Mouse (Mus musculus): ENCODE results near the gene Elane. TPM values are rescaled to one million over a fixed set of nuclear protein-coding genes. Genes with fewer than 3 reads are reported as not detected.
"Not testable (repeated sequence)": the region's sequence is repeated elsewhere in the genome, so short reads cannot be mapped to it uniquely, and the experiment has no call there.

The Elane gene
- polyA plus RNA-seq, 1 experiment = not detected

DNA sequence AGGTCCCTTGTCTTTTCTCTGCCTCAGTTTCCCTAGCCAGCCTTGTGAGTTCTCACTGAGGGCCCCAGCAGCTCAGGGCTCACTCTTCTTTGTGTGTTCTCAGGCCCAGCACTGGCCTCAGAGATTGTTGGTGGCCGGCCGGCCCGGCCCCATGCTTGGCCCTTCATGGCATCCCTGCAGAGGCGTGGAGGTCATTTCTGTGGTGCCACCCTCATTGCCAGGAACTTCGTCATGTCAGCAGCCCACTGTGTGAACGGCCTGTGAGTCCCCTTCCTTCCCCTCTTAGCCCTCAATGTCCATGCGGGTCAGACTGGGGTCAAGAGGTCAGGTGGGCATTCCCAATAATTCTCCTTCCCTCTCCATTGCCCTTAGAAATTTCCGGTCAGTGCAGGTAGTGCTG is 564 bp downstream of the Elane start:
- Histone ChIP-seq H3K4me1 (ENCODE audit: control insufficient read depth, insufficient read depth, low read length) (peaks cover 13% of the 10 kb centered on the region), H3K27ac (ENCODE audit: insufficient read depth, low read depth, low read length) (no peak overlapping the region), H3K4me3 (ENCODE audit: insufficient read depth, low read depth, low read length) (no peak overlapping the region)
- no peak for TF ChIP-seq CTCF (IDR thresholded peaks at IDR 0.05; ENCODE audit: insufficient read depth, low read depth, low read length)
- TF ChIP-seq POLR2A (IDR thresholded peaks at IDR 0.05; ENCODE audit: insufficient read depth, low read depth, low read length) = no peak
- WGBS = 86% methylated on average over 8 of the region's 8 CpGs

DNA sequence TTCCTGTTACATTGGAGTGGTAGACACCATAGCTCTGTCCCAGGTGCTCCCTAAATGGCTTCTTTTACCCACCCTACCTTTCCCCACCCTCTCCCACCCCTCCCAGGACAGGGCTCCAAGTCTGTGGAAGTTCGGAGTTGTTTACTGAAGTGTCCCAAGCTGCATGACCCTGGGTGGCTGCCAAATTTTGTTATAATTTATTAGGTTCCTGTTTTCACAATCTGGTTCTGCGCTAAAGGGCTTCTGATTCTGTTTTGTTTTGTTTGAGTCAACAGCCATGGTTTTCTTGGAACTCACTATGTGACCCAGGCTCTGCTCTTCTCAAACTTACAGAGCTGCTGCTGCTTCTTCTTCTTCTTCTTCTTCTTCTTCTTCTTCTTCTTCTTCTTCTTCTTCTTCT is 3.3 kb downstream of the Elane start:
- no peaks in the 10 kb centered on the region for H3K4me1 ChIP-seq (ENCODE audit: control insufficient read depth, insufficient read depth, low read length)
- TF ChIP-seq POLR2A (IDR thresholded peaks at IDR 0.05; ENCODE audit: insufficient read depth, low read depth, low read length) = no peak
- no peak for TF ChIP-seq CTCF (IDR thresholded peaks at IDR 0.05; ENCODE audit: insufficient read depth, low read depth, low read length)
- H3K27ac ChIP-seq (ENCODE audit: insufficient read depth, low read depth, low read length) = no peak overlapping the region
- 84% methylated on average over 2 of the region's 2 CpGs for WGBS
- H3K4me3 ChIP-seq (ENCODE audit: insufficient read depth, low read depth, low read length) = no peak overlapping the region

DNA sequence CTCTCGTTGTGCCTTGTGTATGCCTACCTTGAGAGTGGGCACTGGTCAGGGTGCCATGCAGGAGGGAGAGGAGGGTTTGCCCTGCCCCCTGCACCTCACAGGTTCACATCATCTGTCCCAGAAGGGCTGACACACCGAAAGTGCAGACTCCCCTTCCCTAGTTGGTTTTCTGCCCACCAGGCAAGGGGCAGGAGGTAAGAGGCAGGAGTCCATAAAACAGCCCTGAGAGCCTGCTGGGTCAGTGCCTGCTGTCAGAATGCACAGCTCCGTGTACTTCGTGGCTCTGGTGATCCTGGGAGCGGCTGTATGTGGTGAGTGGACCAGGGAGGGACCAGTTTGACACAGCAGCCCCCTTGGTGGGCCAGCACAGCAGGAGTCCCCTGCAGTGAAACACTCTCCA is 4.6 kb downstream of the Elane start, which contains the start of gene Cfd:
Gene Cfd, plus strand, starts transcription at position 184 of the 400 bp plus-strand sequence.
- no peak for TF ChIP-seq POLR2A (IDR thresholded peaks at IDR 0.05; ENCODE audit: insufficient read depth, low read depth, low read length)

DNA sequence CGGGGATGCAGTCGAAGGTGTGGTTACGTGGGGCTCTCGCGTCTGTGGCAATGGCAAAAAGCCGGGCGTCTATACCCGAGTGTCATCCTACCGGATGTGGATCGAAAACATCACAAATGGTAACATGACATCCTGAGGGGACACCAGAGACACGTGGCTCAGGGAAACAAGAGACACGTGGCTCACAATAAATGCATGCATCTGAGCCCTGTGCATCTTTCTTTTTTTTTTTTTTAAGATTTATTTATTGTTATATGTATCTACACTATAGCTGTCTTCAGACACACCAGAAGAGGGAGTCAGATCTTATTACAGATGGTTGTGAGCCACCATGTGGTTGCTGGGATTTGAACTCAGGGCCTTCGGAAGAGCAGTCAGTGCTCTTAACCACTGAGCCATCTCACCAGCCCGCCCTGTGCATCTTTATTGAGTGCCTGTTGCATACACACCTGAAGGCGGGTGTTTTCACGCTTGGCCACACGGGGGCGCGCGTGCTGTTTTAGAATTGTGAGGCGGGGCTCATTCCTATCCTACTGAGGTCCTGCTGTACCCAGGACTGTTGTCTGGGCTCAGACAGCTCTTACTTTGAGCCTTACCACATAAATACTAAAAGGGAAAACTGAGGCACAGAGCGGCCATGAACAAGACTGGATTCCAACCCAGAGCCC is 6.5 kb downstream of the Elane start:
- peak; percentile 85 for TF ChIP-seq CTCF (IDR thresholded peaks at IDR 0.05; ENCODE audit: insufficient read depth, low read depth, low read length)
- not testable (repeated sequence) for H3K4me3 ChIP-seq (ENCODE audit: insufficient read depth, low read depth, low read length); H3K27ac ChIP-seq (ENCODE audit: insufficient read depth, low read depth, low read length); H3K4me1 ChIP-seq (ENCODE audit: control insufficient read depth, insufficient read depth, low read length)
- WGBS = 42% methylated on average over 22 of the region's 22 CpGs

More for the DNA sequence above, 4.6 kb downstream of the Elane start, which contains the start of gene Cfd:
- H3K4me3 ChIP-seq (ENCODE audit: insufficient read depth, low read depth, low read length) = no peak within 1 kb of the TSS
- H3K27ac ChIP-seq (ENCODE audit: insufficient read depth, low read depth, low read length) = no peak within 1 kb of the TSS
- 40% methylated on average over 5 of the region's 5 CpGs for WGBS
- H3K4me1 ChIP-seq (ENCODE audit: control insufficient read depth, insufficient read depth, low read length) = no peaks in the 10 kb centered on the region

DNA sequence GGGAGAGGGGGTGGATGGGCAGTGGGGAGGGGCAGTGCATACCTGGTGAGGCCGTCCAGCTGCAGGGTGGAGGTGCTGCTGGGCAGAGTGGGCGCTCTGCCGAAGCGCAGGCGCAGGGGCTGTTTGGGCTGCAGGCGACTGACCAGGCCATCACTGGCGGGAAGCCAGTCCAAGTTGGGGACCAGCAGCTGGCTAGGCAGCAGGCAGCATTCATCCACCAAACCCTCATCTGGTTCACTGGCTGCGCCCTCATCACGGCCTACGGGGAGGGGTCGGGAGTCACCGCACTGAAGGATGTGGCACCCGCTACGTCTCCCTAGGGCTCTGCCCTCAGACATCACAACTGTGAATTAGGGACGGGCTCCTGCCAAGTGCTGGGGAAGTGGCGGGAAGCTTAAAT is 10.3 kb downstream of the Elane start:
- Histone ChIP-seq H3K4me1 (ENCODE audit: control insufficient read depth, insufficient read depth, low read length) (peaks cover 32% of the 10 kb centered on the region), H3K27ac (ENCODE audit: insufficient read depth, low read depth, low read length) (no peak overlapping the region), H3K4me3 (ENCODE audit: insufficient read depth, low read depth, low read length) (no peak overlapping the region)
- 75% methylated on average over 16 of the region's 16 CpGs for WGBS
- TF ChIP-seq CTCF (IDR thresholded peaks at IDR 0.05; ENCODE audit: insufficient read depth, low read depth, low read length) = no peak
- no peak for TF ChIP-seq POLR2A (IDR thresholded peaks at IDR 0.05; ENCODE audit: insufficient read depth, low read depth, low read length)

DNA sequence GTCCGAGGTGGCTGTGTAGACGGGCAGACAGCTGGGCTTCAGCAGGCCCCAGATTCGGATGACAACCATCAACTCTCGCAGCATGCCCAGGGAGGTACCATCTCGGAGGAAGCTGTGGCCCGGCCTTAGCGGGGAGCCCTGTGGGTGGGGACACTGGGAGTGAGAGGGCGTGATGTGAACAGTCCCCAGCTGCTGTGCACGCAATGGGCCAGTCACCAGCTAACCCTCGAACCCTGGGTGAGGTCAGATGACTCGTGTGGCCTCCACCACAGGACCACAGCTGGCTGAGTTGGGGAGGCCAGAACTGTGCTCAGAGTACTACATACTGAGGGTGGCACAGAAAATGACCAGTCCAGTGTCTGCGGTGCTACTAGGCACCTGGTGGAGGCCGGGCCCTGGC is 10.8 kb downstream of the Elane start:
- Histone ChIP-seq H3K4me3 (ENCODE audit: insufficient read depth, low read depth, low read length) (no peak overlapping the region), H3K4me1 (ENCODE audit: control insufficient read depth, insufficient read depth, low read length) (peaks cover 36% of the 10 kb centered on the region), H3K27ac (ENCODE audit: insufficient read depth, low read depth, low read length) (no peak overlapping the region)
- 78% methylated on average over 13 of the region's 13 CpGs for WGBS
- TF ChIP-seq POLR2A (IDR thresholded peaks at IDR 0.05; ENCODE audit: insufficient read depth, low read depth, low read length) = no peak
- no peak for TF ChIP-seq CTCF (IDR thresholded peaks at IDR 0.05; ENCODE audit: insufficient read depth, low read depth, low read length)

DNA sequence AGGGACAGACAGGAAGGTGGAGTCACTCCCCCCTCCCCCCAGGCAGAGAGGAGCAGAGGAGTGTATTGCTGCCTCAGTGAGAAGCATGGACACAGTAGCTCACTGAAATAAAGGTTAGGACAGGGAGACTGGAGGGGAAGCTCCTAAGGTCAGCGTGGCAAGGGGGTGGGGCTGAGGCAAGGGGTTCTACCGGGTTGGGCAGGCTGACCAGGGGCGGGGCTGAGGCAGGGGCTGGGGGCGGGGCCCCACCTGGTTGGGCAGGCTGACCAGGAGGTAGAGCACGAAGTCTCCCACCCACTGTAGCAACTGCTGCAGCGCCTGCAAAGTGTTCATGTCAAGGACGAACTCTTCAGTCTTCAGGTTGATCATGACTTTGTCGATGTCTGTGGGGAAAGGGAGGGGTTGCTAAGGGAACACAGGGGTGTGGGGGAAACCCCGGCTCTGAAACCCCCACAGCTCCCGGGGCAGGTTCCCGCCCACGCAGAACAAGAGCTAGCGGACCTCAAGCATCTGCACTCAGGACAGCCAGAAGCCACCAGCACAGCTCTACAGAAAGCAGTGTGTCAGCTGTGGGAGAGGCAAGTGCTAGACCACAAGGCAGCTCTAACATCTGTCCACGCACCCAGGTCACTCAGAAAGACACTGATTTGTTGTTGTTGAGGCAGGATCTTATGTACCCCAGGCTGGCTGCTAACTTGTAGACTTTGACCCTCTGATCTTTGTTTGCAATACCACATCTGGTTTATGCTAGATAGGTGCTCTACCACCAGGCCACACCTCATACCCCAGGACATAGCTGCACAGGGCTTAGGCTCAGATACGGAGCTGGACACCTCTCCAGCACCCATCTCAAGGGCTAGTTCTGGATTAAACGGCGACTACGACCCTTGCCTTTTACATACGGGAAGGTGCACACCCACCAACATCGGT is 11.5 kb downstream of the Elane start:
- peaks cover 43% of the 10 kb centered on the region for H3K4me1 ChIP-seq (ENCODE audit: control insufficient read depth, insufficient read depth, low read length)
- WGBS = 67% methylated on average over 20 of the region's 20 CpGs
- no peak overlapping the region for H3K4me3 ChIP-seq (ENCODE audit: insufficient read depth, low read depth, low read length)
- no peak overlapping the region for H3K27ac ChIP-seq (ENCODE audit: insufficient read depth, low read depth, low read length)
- TF ChIP-seq CTCF (IDR thresholded peaks at IDR 0.05; ENCODE audit: insufficient read depth, low read depth, low read length) = no peak
- TF ChIP-seq POLR2A (IDR thresholded peaks at IDR 0.05; ENCODE audit: insufficient read depth, low read depth, low read length) = no peak

DNA sequence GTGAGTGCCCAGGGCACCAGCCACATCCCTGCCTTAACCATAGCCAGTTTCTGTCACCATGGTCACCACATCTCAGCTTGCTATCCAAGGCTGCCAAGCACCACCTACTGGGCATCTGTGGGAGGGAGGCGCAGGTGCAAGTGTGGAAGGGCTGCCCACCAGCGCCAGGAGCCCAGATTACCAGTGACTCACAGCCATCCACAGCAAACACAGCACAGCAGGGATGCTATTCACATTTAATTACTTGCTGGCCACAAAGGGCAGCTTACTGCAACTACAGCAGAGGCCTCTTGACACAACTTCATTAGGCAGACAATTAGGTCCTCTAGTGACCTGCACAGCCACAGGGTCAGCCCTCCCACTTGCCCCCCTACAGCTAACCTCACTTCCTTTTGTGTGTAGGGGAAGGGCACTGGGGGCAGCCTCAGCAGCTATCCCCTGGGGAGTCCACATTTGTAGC is 14.9 kb downstream of the Elane start:
- no peak overlapping the region for H3K4me3 ChIP-seq (ENCODE audit: insufficient read depth, low read depth, low read length)
- WGBS = 10% methylated on average over 2 of the region's 2 CpGs

DNA sequence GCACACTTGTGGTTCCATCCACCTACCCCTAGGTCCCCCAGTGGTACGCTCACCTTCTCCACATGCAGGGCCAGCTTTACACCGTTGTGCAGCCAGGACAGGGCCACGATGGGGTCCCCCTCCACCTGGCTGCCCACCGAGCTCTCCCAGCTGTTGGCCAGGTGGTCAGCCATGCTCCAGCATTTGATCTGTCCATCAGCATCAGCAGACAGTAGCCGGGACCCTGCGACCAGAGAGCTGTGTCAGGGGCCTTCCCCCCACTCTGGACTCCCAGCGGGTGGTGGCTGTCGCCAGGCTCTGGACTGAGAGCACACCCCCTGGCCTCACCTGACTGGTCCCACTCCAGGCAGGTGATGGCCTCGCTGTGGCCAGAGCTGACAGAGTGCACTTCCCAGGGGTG is 20.7 kb downstream of the Elane start:
- 93% methylated on average over 9 of the region's 9 CpGs for WGBS
- Histone ChIP-seq H3K4me3 (ENCODE audit: insufficient read depth, low read depth, low read length) (no peak overlapping the region), H3K4me1 (ENCODE audit: control insufficient read depth, insufficient read depth, low read length) (peaks cover 30% of the 10 kb centered on the region), H3K27ac (ENCODE audit: insufficient read depth, low read depth, low read length) (no peak overlapping the region)
- no peak for TF ChIP-seq CTCF (IDR thresholded peaks at IDR 0.05; ENCODE audit: insufficient read depth, low read depth, low read length)
- TF ChIP-seq POLR2A (IDR thresholded peaks at IDR 0.05; ENCODE audit: insufficient read depth, low read depth, low read length) = no peak

More for the DNA sequence above, 14.9 kb downstream of the Elane start:
- no peak for TF ChIP-seq POLR2A (IDR thresholded peaks at IDR 0.05; ENCODE audit: insufficient read depth, low read depth, low read length)
- no peak for TF ChIP-seq CTCF (IDR thresholded peaks at IDR 0.05; ENCODE audit: insufficient read depth, low read depth, low read length)
- peak overlapping the region; percentile 90 for H3K27ac ChIP-seq (ENCODE audit: insufficient read depth, low read depth, low read length)
- H3K4me1 ChIP-seq (ENCODE audit: control insufficient read depth, insufficient read depth, low read length) = peaks cover 51% of the 10 kb centered on the region
